Mouse (Mus musculus): ENCODE results near the gene Mybph. TPM values are rescaled to one million over a fixed set of nuclear protein-coding genes. Genes with fewer than 3 reads are reported as not detected.
A peak's percentile ranks its signal among the peaks of the same experiment; 100 is the strongest.

Gene Mybph
- polyA plus RNA-seq, 1 experiment from 2014 or later: 0.16 TPM

- no peak for ATAC-seq (ENCODE audit: borderline replicate concordance, extremely low read depth, low FRiP score, low TSS enrichment)
- H3K4me3 ChIP-seq: no peak overlapping the region
- no peak overlapping the region for H3K4me2 ChIP-seq
- WGBS: 33% methylated on average over 11 of the region's 11 CpGs
- H3K4me1 ChIP-seq: peaks cover 8% of the 10 kb centered on the region
- H3K9ac ChIP-seq: no peak overlapping the region
- H3K27me3 ChIP-seq: no peaks in the 10 kb centered on the region
- H3K27ac ChIP-seq: no peak overlapping the region
- H3K9me3 ChIP-seq: no peaks in the 10 kb centered on the region
- H3K36me3 ChIP-seq: no peaks in the 10 kb centered on the region
Observed at GRCm38 (mm10) chr1:134215751-134216628, 22.7 kb downstream of the Mybph start.

DNA sequence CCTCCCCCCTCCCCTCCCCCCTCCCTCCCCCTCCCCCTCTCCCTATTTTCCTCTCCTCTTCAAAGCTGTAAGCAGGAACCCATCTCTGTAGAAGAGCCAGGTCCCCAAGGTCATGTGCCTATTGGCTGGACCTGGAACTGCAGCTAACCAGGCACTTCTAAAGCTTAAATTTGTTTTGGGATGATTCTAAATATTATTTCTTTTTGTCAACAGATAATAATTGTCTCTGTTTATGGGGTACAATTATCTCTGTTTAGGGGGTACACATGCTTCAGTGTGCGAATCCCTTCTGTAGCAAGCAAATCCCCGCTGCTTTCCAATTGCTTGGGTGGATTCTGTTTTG, 23.4 kb downstream of the Mybph start:
- no peak for ATAC-seq (ENCODE audit: borderline replicate concordance, extremely low read depth, low FRiP score, low TSS enrichment)
- Histone ChIP-seq H3K27me3 (no peaks in the 10 kb centered on the region), H3K4me2 (no peak overlapping the region), H3K9ac (no peak overlapping the region), H3K4me3 (no peak overlapping the region), H3K4me1 (0 out of 2 replicates have a peak, but pooled peaks cover 3% of the 10 kb centered on the region), H3K27ac (no peak overlapping the region), H3K9me3 (no peaks in the 10 kb centered on the region), H3K36me3 (no peaks in the 10 kb centered on the region)
- whole genome bisulfite sequencing: 81% methylated on average over 2 of the region's 2 CpGs

DNA sequence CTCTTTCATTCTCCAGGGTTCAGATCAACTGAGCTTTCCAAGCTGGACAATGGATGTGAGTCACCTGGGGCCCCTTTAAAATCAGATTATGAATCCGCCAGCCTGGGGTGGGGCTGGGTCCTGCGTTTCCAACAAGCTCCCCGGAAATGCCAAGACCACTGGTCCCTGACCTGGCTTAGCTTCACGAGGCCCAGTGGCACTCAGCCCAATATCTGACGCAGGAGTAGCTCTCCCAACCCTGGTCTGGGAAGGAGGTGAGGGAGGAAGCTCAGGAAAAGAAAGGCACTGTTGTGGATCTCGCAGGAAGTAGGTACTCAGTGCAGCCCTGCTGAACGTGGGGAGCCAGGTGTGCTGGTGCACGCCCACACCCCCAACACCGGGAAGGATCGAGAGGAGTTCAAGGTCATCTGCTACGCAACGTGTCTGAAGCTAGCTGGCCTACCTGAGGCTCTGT, 23.8 kb downstream of the Mybph start:
- H3K27me3 ChIP-seq: no peaks in the 10 kb centered on the region
- peak; percentile 29; the same call in 1 of the 2 replicates for ATAC-seq (ENCODE audit: borderline replicate concordance, extremely low read depth, low FRiP score, low TSS enrichment)
- no peak overlapping the region for H3K4me3 ChIP-seq
- peaks cover 5% of the 10 kb centered on the region; the same call in 1 of the 2 replicates for H3K4me1 ChIP-seq
- H3K9me3 ChIP-seq: no peaks in the 10 kb centered on the region
- no peak overlapping the region for H3K9ac ChIP-seq
- no peaks in the 10 kb centered on the region for H3K36me3 ChIP-seq
- H3K27ac ChIP-seq: no peak overlapping the region
- H3K4me2 ChIP-seq: no peak overlapping the region
- 43% methylated on average over 12 of the region's 12 CpGs for WGBS

- H3K4me3 ChIP-seq: no peak overlapping the region
- no peak for ATAC-seq (ENCODE audit: borderline replicate concordance, extremely low read depth, low FRiP score, low TSS enrichment)
Observed at GRCm38 (mm10) chr1:134217942-134218341, 24.7 kb downstream of the Mybph start.

DNA sequence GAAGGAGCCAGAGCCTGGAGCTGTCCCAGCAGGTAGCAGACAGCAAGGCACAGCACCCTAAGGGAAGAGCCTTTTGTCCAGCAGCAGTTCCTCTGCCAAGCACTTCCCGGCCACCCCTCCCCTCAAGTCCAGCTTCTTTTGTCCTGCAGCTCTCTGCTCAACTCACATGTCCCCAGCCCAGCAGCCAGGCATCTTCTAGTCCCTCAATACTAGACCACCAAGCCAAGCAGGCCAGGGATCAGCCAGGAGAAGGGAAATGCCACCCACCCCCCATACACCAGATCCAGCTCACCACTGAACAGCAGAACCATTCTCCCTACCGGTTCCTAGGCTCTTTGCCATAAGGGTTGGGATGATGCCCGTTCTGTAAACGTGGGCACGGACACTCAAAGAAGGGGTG, 26.4 kb downstream of the Mybph start:
- Histone ChIP-seq H3K4me2 (no peak overlapping the region), H3K9me3 (no peaks in the 10 kb centered on the region), H3K9ac (no peak overlapping the region), H3K36me3 (no peaks in the 10 kb centered on the region), H3K4me1 (peaks cover 9% of the 10 kb centered on the region; the same call in 1 of the 2 replicates), H3K27ac (no peak overlapping the region), H3K27me3 (no peaks in the 10 kb centered on the region), H3K4me3 (no peak overlapping the region)
- 81% methylated on average over 5 of the region's 5 CpGs for WGBS
- no peak for ATAC-seq (ENCODE audit: borderline replicate concordance, extremely low read depth, low FRiP score, low TSS enrichment)

More at GRCm38 (mm10) chr1:134217942-134218341, 24.7 kb downstream of the Mybph start:
- Histone ChIP-seq H3K4me1 (peaks cover 9% of the 10 kb centered on the region; the same call in 1 of the 2 replicates), H3K27ac (no peak overlapping the region), H3K9ac (no peak overlapping the region), H3K36me3 (no peaks in the 10 kb centered on the region), H3K4me2 (no peak overlapping the region), H3K27me3 (no peaks in the 10 kb centered on the region), H3K9me3 (no peaks in the 10 kb centered on the region)
- WGBS: 77% methylated on average over 3 of the region's 3 CpGs

- Histone ChIP-seq H3K4me3 (no peak overlapping the region), H3K36me3 (no peaks in the 10 kb centered on the region), H3K9ac (no peak overlapping the region), H3K4me2 (no peak overlapping the region), H3K9me3 (no peaks in the 10 kb centered on the region), H3K27me3 (no peaks in the 10 kb centered on the region), H3K4me1 (peaks cover 7% of the 10 kb centered on the region; the same call in 1 of the 2 replicates), H3K27ac (no peak overlapping the region)
- WGBS: 68% methylated on average over 1 of the region's 1 CpGs
- ATAC-seq (ENCODE audit: borderline replicate concordance, extremely low read depth, low FRiP score, low TSS enrichment): no peak
Observed at GRCm38 (mm10) chr1:134221172-134221571, 27.9 kb downstream of the Mybph start.

DNA sequence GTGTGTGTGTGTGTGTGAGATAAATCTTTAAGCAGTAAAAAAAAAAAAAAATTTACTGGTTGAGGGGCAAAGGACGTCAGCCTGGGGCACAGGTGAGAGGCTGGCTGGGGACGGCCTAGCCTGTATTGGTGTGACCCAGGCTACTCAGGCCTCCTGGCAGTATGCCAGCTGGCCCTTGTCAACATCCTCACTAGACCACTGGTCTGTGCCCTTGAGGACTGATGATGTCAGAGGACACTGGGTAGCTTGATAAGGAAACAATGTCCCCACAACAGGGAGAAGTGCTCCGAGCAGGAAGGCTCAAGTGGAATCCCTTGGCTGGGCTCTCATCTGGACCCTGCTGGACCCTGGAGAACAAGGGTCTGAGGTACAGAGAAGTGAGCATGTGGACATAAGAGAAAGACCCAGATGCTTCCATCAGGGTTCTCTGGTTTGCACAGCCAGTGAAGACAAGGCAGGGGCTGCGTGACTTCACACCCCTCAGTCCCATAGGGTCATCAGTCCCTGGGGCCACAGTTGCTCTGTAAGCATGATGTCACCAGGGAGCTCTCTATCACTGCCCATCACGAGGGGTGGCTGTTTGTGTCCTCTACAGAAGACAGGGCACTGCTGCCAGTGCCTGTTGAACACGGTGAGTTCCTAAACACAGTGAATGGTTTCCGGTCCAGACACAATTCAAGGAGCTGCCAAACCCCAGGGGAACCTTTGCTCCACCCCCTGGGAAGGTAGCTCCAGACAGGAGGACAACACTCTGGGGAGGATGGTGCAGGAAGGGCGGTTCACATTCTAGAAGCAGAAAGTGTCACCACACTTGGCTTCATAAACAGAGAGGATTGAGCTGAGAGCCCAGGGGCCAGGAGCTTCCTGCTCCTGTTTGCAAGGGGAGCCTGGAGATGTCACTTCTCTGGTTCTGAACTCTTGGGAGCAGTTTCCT, 29.1 kb downstream of the Mybph start:
- Histone ChIP-seq H3K9ac (no peak overlapping the region), H3K27me3 (no peaks in the 10 kb centered on the region), H3K9me3 (no peaks in the 10 kb centered on the region), H3K4me3 (no peak overlapping the region), H3K36me3 (no peaks in the 10 kb centered on the region), H3K4me2 (no peak overlapping the region), H3K4me1 (peaks cover 7% of the 10 kb centered on the region; the same call in 1 of the 2 replicates), H3K27ac (no peak overlapping the region)
- peak; percentile 57; the same call in 1 of the 2 replicates for ATAC-seq (ENCODE audit: borderline replicate concordance, extremely low read depth, low FRiP score, low TSS enrichment)
- 35% methylated on average over 8 of the region's 8 CpGs for WGBS

- no peak overlapping the region for H3K27ac ChIP-seq
- no peak overlapping the region for H3K4me2 ChIP-seq
- no peak overlapping the region for H3K9ac ChIP-seq
- no peak for ATAC-seq (ENCODE audit: borderline replicate concordance, extremely low read depth, low FRiP score, low TSS enrichment)
- H3K4me3 ChIP-seq: no peak overlapping the region
- no peaks in the 10 kb centered on the region for H3K9me3 ChIP-seq
- peaks cover 7% of the 10 kb centered on the region; the same call in 1 of the 2 replicates for H3K4me1 ChIP-seq
- no peaks in the 10 kb centered on the region for H3K36me3 ChIP-seq
- no peaks in the 10 kb centered on the region for H3K27me3 ChIP-seq
- 68% methylated on average over 12 of the region's 12 CpGs for WGBS
Observed at GRCm38 (mm10) chr1:134224649-134225227, 31.5 kb downstream of the Mybph start.

DNA sequence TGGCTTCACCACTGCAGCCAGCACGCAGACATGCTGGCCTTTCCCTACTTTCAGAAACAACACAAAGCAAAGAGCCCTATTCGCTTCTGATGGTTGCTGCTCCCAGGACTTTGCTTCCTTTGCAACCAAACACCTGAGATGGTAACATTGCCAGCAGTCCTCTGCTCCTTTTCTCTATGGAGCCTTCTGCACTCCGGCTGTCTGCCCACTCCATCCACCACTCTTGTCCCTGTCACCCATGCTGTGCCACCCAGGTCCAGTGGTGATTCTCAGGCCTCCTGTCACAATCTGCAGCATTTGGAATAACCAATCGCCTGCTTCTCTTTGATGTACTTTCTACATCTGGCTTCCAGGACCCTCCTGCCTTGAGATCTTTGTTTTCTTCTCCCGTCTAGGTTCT, 32.1 kb downstream of the Mybph start:
- H3K4me1 ChIP-seq: peaks cover 7% of the 10 kb centered on the region; the same call in 1 of the 2 replicates
- no peak overlapping the region for H3K9ac ChIP-seq
- 88% methylated on average over 5 of the region's 5 CpGs for WGBS
- ATAC-seq (ENCODE audit: borderline replicate concordance, extremely low read depth, low FRiP score, low TSS enrichment): no peak
- no peak overlapping the region for H3K27ac ChIP-seq
- H3K36me3 ChIP-seq: no peaks in the 10 kb centered on the region
- no peaks in the 10 kb centered on the region for H3K27me3 ChIP-seq
- H3K9me3 ChIP-seq: no peaks in the 10 kb centered on the region
- H3K4me3 ChIP-seq: no peak overlapping the region
- H3K4me2 ChIP-seq: no peak overlapping the region

DNA sequence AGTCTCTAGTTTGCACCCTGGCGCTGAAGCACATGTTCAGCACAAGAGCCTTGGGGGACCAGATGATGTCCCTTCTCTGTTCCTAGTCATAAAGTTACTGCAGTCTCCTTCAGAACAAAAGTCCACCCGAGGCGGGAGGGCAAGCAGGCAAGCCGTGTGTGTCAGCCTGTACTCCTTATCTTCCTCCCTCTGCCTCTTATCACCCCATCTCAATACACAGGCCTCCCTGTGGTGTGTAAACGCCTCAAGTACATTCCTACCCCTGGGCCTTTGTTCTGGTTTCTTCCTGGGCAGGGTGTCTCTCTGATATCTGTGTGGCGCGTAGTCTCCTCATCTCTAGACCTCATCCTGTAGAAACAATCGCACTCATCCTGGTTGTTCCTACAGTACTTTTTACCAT, 33.5 kb downstream of the Mybph start:
- 52% methylated on average over 8 of the region's 8 CpGs for WGBS
- Histone ChIP-seq H3K27ac (no peak overlapping the region), H3K4me1 (peaks cover 7% of the 10 kb centered on the region; the same call in 1 of the 2 replicates), H3K27me3 (no peaks in the 10 kb centered on the region), H3K4me3 (no peak overlapping the region), H3K4me2 (no peak overlapping the region), H3K9me3 (no peaks in the 10 kb centered on the region), H3K36me3 (no peaks in the 10 kb centered on the region), H3K9ac (no peak overlapping the region)
- ATAC-seq (ENCODE audit: borderline replicate concordance, extremely low read depth, low FRiP score, low TSS enrichment): no peak

GRCm38 (mm10) chr1:134229806-134230575, 36.7 kb downstream of the Mybph start:
- Histone ChIP-seq H3K27ac (no peak overlapping the region), H3K4me1 (peaks cover 22% of the 10 kb centered on the region), H3K4me2 (no peak overlapping the region), H3K9ac (no peak overlapping the region), H3K4me3 (no peak overlapping the region), H3K27me3 (peaks cover 21% of the 10 kb centered on the region), H3K9me3 (no peaks in the 10 kb centered on the region), H3K36me3 (no peaks in the 10 kb centered on the region)
- no peak for ATAC-seq (ENCODE audit: borderline replicate concordance, extremely low read depth, low FRiP score, low TSS enrichment)
- 58% methylated on average over 5 of the region's 5 CpGs for WGBS

Data from lung, embryonic 15.5 days (tissue).